Mouse (Mus musculus) megakaryocyte, embryonic 14.5 days (primary cell): ENCODE data around the gene Klhl6. TPM values are rescaled to one million over a fixed set of nuclear protein-coding genes. Genes with fewer than 3 reads are reported as not detected.

Experiments
- H3K27me3 ChIP-seq: replicated peaks from 2 replicates; pipeline ENCODE3; 2012; ENCODE audit warnings: inconsistent platforms
- H3K36me3 ChIP-seq: replicated peaks from 2 replicates; pipeline ENCODE3; 2012; ENCODE audit warnings: low read length, inconsistent platforms, mixed read lengths
- H3K4me1 ChIP-seq: 2 replicates; pipeline ENCODE4 v1.6.1; 2012; ENCODE audit warnings: inconsistent platforms
- H3K4me3 ChIP-seq: replicated peaks from 2 replicates; pipeline ENCODE3; 2012; ENCODE audit warnings: moderate library complexity, mild to moderate bottlenecking, inconsistent platforms
- H3K9me3 ChIP-seq: 2 replicates; pipeline ENCODE4 v1.6.1; 2012; ENCODE audit warnings: inconsistent platforms
- FLI1 ChIP-seq: IDR thresholded peaks from 2 replicates; pipeline ENCODE4 v1.6.1; 2012; ENCODE audit warnings: low read length, inconsistent platforms, mixed read lengths
- GATA1 ChIP-seq: IDR thresholded peaks from 3 replicates; pipeline ENCODE4 v1.6.1; 2012; ENCODE audit warnings: mixed read lengths, low read length, inconsistent platforms, borderline replicate concordance
- polyA plus RNA-seq: library from polyadenylated mRNA; stranded (reverse); fragments of >175 nt; gene quantifications from 2 replicates; pipeline ENCODE4 v1.2.3, GENCODE M21; 2012; ENCODE audit warnings: low replicate concordance; ENCODE audit not compliant: insufficient read depth

Klhl6 gene
- polyA plus RNA-seq, 1 experiment, result 16.0 TPM

DNA sequence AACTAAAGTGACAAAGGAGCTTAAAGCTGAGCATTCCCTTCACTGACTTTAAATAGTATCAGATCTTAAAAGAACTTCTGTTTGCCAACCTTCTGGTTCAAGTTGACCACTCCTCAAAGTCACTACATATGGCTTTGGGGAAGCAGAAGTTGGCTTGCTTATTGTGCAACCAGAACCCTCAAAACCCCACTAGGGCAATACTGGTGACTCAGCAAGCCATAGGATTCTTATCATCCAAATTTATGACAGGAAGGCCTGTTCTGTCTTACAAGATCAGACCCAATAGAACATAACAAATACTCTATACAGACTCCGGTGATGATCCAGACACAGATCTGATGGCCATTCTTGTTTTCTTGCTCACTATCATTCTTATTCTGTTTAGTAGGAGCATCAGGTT, 9.4 kb downstream of the Klhl6 start:
- peaks cover 100% of the 10 kb centered on the region for H3K4me1 ChIP-seq
- H3K36me3 ChIP-seq, result peaks cover 96% of the 10 kb centered on the region
- H3K9me3 ChIP-seq, result 0 out of 2 replicates have a peak, but pooled peaks cover 4% of the 10 kb centered on the region
- peak overlapping the region; percentile 82 for H3K4me3 ChIP-seq
- H3K27me3 ChIP-seq, result no peaks in the 10 kb centered on the region
- TF ChIP-seq FLI1, result no peak
- no peak for TF ChIP-seq GATA1

DNA sequence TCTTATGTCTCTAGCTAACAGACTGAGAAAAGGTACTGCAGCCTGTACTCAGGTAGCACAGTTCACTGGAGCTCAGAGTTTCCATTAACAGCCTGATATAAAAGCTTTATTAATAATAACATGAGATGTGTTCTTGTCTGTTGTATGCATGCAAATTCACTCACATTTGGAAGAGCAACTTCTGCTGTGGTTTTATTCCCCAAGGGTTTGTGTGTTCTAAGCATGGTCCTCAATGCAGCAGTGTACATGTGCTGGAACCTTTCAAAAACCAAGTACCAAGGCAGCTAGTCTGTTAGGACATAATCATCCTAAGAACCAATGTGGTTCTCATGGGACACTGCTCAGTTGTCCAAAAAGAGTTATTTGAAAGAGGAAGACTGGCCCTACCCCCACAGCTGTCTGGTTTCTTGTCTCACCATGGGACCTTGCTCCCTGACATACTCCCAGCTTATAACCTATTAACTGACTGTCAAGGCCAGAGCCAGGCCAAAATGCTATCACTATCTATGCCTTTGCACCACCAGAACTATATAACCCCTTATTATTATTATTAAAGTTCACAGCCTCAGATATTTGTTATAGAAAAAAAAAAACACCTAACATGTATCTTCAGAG, 10.0 kb downstream of the Klhl6 start:
- peaks cover 99% of the 10 kb centered on the region for H3K4me1 ChIP-seq
- TF ChIP-seq FLI1, result no peak
- TF ChIP-seq GATA1, result no peak

DNA sequence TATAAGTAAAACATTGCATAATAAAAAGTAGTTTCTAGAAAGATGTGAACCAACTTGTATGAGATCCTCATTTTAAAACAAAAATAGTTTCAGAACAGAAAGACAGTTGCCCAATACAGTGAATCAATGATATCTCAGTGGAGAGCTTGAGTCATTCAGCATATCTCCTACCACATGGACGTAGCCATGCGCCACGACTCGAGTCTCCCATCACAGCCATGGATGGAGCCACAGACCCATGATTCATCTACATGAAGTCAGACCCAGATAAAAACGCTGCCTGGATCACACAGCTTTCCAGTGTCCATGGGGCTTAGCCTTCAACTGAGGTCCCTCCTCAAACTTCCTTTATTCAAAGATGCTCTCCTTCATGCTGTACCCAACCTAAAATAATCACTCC, 13.3 kb downstream of the Klhl6 start:
- 0 out of 2 replicates have a peak, but pooled peaks cover 4% of the 10 kb centered on the region for H3K9me3 ChIP-seq
- H3K27me3 ChIP-seq, result no peaks in the 10 kb centered on the region
- H3K4me1 ChIP-seq, result peaks cover 99% of the 10 kb centered on the region
- H3K36me3 ChIP-seq, result peaks cover 90% of the 10 kb centered on the region
- TF ChIP-seq GATA1, result no peak
- no peak for TF ChIP-seq FLI1
- H3K4me3 ChIP-seq, result peak overlapping the region; percentile 81

More for the DNA sequence above, 10.0 kb downstream of the Klhl6 start:
- Histone ChIP-seq H3K27me3 (no peaks in the 10 kb centered on the region), H3K36me3 (peaks cover 90% of the 10 kb centered on the region), H3K4me3 (peak overlapping the region; percentile 75), H3K9me3 (0 out of 2 replicates have a peak, but pooled peaks cover 4% of the 10 kb centered on the region)

DNA sequence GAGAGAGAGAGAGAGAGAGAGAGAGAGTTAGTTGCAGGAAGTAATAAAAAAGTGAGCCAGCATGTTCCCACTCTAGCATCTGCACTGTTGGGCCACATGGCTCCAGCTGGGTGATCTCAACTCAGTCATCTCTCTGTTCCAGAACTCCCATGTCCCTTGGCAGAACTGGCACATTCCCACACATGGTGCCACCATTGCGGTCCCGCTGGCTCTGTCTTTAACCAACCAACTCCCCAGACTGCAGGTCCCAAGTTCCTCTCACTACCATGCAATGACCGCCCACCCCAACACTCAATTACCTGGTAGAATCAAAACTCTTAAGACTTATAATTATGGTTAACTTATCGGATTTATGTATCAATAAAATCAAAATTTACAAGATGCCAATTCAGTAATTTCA, 14.2 kb downstream of the Klhl6 start:
- peaks cover 99% of the 10 kb centered on the region for H3K4me1 ChIP-seq
- no peak for TF ChIP-seq GATA1
- no peak for TF ChIP-seq FLI1
- no peaks in the 10 kb centered on the region for H3K27me3 ChIP-seq
- peaks cover 90% of the 10 kb centered on the region for H3K36me3 ChIP-seq
- peak overlapping the region; percentile 62 for H3K4me3 ChIP-seq
- 0 out of 2 replicates have a peak, but pooled peaks cover 4% of the 10 kb centered on the region for H3K9me3 ChIP-seq

DNA sequence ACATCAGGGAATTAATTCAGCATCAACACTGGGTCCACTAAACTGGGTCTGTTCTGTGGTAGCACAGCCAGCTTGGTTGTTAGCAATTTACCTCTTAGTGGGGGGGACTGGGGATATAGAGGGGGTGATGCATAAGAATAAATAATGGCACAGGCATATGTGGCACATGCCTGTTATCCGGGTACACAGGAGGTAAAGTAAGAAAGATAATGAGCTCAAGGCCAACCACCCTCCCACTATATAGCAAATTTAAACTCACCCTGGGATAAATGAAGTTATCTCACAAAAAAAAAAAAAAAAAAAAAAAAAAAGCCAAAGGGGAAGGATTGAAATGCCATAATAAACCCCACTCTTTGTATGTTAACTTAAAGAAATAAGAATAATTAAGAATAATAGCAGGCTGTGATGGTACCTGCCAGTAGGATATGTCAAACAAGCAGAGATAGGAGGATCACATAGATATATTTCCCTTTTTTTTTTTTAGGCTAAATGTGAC, 14.9 kb downstream of the Klhl6 start:
- H3K4me3 ChIP-seq, result peak overlapping the region; percentile 11
- TF ChIP-seq FLI1 (no peak), GATA1 (no peak)
- H3K4me1 ChIP-seq, result peaks cover 99% of the 10 kb centered on the region
- peaks cover 90% of the 10 kb centered on the region for H3K36me3 ChIP-seq
- H3K27me3 ChIP-seq, result no peaks in the 10 kb centered on the region
- 0 out of 2 replicates have a peak, but pooled peaks cover 4% of the 10 kb centered on the region for H3K9me3 ChIP-seq

DNA sequence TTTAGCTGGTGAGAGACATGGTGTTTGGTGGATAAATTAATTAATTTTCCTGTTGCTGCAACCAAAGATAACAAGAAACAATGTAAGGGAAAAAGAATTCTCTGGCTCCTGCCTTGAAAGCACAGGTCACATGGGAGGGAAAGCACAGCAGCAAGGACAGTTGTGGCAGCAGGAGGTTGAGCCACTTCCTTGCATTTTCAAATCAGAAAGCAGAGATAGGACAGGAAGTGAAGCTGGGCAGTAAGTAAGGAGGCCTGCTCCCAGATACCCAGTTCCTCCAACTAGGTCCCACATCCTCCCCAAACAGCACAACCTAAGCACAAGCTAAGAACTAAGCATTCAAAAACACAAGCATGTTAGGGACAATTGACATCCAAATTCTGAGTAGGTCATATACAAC, 15.9 kb downstream of the Klhl6 start:
- Histone ChIP-seq H3K9me3 (no peaks in the 10 kb centered on the region), H3K36me3 (peaks cover 88% of the 10 kb centered on the region), H3K4me3 (peak overlapping the region; percentile 56), H3K27me3 (no peaks in the 10 kb centered on the region), H3K4me1 (peaks cover 98% of the 10 kb centered on the region)
- TF ChIP-seq FLI1 (no peak), GATA1 (no peak)

DNA sequence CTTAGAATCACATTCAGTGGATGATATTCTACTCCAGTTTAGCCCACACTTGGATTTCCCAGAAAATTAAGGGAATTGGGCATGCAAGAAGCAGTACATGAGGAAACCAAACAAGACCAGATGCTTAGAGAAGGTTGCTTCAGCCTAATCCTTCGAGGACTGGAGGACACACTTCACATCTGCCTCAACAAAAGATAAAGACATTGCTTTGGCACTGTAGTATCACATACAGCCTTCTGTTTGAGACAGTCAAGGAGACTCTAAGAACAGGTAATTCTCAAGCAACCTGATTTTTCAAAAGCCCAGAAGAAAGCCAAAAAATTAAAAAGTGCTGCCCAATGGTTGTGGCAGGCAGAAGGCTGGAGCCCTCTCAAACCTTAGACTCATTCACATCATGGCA, 16.4 kb downstream of the Klhl6 start:
- no peak for TF ChIP-seq FLI1
- no peak for TF ChIP-seq GATA1
- peaks cover 87% of the 10 kb centered on the region for H3K36me3 ChIP-seq
- no peaks in the 10 kb centered on the region for H3K27me3 ChIP-seq
- peaks cover 98% of the 10 kb centered on the region for H3K4me1 ChIP-seq
- no peaks in the 10 kb centered on the region for H3K9me3 ChIP-seq
- H3K4me3 ChIP-seq, result no peak overlapping the region

DNA sequence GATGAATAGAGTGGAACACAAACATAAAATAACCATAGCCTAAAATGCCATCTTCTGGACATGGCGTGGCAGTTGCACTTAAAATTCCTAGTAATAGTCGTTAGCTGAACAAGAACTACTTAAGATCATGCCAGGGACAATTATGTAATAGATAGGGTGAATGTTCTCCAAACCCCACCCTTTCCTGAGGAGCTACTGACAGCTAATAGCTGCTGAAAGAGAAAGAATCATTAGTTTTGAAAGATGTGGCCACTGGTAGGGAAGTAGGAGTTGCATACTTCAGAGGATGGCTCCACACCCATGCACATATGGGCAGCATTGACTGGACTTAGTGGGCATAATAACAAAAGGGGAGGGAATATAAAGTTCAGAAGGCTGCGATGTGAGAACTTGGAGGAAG, 19.9 kb downstream of the Klhl6 start:
- H3K4me1 ChIP-seq, result peaks cover 98% of the 10 kb centered on the region
- H3K9me3 ChIP-seq, result no peaks in the 10 kb centered on the region
- H3K27me3 ChIP-seq, result no peaks in the 10 kb centered on the region
- no peak overlapping the region for H3K4me3 ChIP-seq
- TF ChIP-seq FLI1 (no peak), GATA1 (no peak)
- H3K36me3 ChIP-seq, result peaks cover 96% of the 10 kb centered on the region

DNA sequence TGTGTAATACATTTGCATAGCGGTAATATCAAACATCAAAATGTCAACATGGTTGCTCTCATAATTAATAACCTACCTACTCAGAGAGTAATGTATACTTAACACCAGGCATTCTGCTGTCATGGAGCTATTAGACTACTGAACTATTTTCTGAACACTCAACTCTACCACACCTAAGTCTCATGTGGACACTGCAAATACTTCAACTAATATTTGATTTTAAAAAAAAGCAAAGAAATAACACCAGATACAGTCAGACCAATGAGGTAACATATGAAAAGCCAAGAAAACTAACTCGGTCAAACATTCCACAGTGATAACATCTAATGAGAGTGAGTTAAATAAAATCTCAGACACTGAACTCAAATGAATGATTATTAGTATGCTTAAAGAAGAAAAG, 21.8 kb downstream of the Klhl6 start:
- H3K27me3 ChIP-seq, result no peaks in the 10 kb centered on the region
- TF ChIP-seq GATA1 (no peak), FLI1 (no peak)
- H3K4me3 ChIP-seq, result peak overlapping the region; percentile 7
- no peaks in the 10 kb centered on the region for H3K9me3 ChIP-seq
- H3K36me3 ChIP-seq, result peaks cover 95% of the 10 kb centered on the region
- peaks cover 91% of the 10 kb centered on the region for H3K4me1 ChIP-seq

DNA sequence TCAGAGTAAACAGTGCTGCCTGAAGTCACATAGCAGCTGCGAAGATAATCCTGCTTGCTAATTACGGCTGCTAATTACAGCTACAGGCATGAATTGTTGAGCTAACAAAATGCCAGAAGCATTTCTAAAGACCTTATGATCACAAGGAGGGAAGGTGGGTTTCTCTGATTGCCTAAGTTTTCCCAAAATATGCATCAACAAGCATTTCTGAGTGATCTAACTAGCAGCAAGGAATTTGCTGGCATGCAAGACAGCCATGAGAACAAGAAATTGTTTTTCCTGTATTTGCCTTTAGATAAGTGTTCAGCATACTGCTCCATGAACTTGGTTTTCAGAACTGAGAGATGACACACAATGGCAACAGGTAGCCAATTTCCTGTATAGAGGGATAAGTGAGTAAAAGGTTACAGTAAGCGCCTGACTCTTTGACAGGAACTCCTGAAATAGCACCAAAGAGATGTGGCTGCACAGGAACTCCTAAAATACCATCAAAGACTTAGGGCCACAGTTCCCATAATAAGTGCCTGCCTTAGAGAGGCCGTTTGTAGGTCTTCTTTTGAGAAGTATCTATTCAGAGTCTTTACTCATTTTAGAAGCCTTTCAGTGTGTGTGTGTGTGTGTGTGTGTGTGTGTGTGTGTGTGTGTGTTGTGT, 22.3 kb downstream of the Klhl6 start:
- TF ChIP-seq GATA1 (no peak), FLI1 (no peak)
- Histone ChIP-seq H3K27me3 (no peaks in the 10 kb centered on the region), H3K9me3 (no peaks in the 10 kb centered on the region), H3K4me3 (peak overlapping the region; percentile 48), H3K36me3 (peaks cover 94% of the 10 kb centered on the region), H3K4me1 (peaks cover 85% of the 10 kb centered on the region)
